Mouse (Mus musculus) left cerebral cortex, adult 6 months (tissue): ENCODE data around the gene Sept8. TPM values are rescaled to one million over a fixed set of nuclear protein-coding genes. Genes with fewer than 3 reads are reported as not detected.

Experiments
- long read RNA-seq, 2 experiments: library from polyadenylated mRNA; unstranded; transcript quantifications; one replicate each; pipeline ENCODE4 v2.0.0; 2019 to 2020
- polyA plus RNA-seq: library from polyadenylated mRNA; unstranded; fragments of <200 nt; fragmentation: Nextera tagmentation; gene quantifications from 2 replicates; pipeline ENCODE4 v1.2.3, GENCODE M21; 2021

Gene Sept8
- polyA plus RNA-seq, result 129 and 140 TPM in 2 replicates
- long read RNA-seq, experiment 1, full-length matches to known transcripts, result 583 of 1,039 reads
- long read RNA-seq, experiment 1, partial matches to known transcripts, result 68 of 1,039 reads
- long read RNA-seq, experiment 1, other reads (novel, unspliced or antisense), result 388 of 1,039 reads
- long read RNA-seq, experiment 2, full-length matches to known transcripts, result 93 of 228 reads
- long read RNA-seq, experiment 2, partial matches to known transcripts, result 91 of 228 reads
- long read RNA-seq, experiment 2, other reads (novel, unspliced or antisense), result 44 of 228 reads

DNA sequence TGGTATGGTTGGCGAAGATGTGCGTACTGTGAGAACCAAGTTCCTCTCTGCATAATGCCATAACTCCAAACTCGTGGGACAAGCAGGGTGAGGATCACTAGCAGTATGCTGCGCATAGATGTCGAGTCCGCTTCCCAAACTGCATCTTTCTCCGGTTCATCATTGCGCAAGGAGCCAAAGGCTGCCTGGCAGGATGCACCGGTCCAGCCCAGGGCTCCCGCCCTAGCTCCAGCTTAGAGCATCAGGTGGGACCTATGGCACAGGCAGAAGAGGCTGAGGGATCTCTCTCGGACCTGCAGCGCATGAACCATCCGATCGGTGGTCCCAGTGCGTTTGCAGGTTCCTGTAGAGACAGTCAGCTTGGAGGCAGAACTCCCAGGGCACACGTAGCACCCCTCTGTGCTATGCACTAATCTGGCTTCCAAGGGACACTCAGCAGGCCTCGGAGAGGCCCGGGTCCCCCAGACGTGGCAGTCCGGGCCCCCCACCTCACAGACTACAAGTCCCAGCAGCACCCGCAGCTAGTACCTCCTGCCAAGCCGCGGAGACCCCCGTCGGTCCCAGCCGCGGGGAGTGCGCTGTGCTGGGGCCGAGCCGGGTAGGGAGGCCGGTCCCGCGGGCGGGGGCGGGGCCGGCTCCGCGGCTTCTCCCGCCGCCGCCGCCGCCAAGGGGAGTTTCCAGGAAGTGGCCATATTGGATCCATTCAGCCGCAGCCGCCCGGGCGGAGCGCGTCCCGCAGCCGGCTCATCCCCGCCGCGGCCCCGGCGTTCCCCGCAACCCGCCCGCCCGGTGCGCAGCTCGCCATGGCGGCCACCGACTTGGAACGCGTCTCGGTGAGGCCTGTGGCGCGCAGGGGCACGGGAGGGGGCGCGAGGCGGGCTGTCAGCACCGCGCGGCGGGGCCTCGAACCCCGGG lies at the start of gene Sept8:
Sept8 (plus strand) TSS at position 51 of the 915 bp plus-strand sequence.

DNA sequence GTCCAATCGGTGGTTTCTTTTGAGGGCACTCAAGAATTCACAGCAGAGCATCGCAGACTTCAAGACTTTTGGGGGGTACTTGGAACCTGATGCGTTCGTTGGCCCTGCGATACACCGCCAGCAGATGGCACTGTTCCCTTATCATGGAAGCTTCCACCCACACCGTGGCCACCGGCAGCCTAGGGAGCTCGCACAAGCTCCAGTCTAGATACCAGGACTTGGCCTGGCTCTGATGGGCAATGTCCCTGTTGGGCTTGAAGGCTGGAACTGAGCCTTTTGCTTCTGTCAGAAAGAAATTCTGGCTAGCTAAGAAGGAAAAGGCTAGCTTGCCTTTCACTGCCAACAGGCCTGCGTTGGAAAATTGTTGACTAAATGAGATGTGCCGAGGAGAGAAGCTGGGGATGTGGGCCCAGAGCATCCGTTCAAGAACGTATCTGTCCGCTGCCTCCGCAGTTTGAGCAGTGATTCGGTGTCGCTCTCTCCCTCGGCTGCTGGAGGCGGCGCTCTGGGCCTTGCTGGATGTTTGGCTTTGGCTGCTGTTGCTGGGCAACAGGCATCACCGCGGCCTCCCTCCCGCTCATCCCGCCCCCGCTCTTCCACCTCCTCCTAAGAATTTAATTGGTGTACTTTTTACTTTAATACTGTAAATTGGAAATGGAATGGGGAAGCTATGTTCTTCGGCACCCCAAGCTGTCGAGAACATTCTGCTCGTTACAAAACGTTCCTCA lies 48.9 kb upstream of the Sept8 start, which contains the start of gene Gm9837:
Gm9837 (minus strand) TSS at position 512 of the 728 bp plus-strand sequence.

DNA sequence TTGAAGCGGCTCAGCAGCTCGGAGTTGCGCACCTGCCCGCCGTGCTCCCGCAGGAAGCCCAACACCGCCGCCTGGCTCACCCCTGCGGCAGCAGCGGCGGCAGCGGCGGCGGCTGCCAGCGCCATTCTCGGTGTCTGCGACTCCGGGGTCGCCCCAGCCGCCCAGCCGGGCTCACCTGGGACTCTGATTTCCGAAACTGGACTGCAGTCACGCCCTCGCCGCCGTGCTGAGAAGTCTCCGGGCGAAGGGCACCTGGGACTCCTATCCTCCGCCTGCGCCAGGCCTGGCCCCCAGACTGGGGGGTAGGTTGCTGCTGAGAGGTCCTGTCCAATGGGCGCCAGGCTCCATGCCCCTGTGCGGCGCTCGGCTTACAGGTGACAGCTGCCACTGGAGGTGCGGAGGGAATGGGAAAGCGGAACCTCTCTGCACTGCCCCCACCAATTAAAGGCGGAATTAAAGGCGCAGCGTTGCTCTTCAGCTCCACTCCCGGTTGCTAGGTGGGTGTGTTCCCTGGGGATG lies 39.2 kb upstream of the Sept8 start, which contains the start of the genes Gm9945 and Sowaha:
Gm9945 (plus strand) TSS at position 384 of the 519 bp plus-strand sequence.
Sowaha (minus strand) TSS at position 492 of the 519 bp plus-strand sequence.

DNA sequence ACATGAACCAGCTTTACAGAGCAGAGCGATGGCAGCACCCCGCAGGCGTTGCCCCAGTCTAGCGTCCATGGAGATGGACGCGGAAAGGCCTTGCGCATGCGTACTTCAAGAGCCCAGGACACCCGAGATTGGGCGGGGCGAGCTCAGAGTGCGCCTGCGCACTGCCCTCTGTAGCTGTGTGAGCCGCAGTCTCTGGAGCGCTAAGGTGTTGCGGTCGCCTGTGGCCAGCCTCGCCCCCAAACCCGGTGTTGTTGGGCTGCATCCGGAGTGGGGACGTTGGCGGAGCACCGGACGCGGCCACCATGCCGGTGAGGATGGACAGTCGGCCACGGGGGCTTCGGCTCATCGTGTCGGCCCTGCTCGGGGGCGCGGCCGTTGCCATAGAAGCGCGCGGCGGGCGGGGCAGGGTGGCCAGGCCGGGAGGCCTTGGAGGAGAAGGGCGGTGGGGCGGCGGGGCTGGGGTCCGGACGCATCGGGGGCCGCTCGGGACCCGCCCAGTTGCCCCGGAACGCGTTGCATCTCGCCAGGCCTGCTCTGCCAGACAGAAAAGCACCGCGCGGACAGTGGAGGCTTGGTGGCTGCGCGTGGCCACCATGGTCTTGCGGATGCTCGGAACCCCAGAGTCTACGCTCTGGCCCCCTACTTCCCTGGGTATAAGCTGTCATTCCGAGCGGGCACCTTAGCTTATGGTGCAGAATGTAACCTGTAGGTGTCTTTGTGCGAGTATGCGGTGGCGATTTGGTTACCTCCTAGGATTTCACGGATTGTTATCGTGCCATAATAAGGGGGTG lies 48.4 kb downstream of the Sept8 start, which contains the start of gene Kif3a:
Kif3a (plus strand) TSS at position 156 of the 791 bp plus-strand sequence.

Other genes with a start within 250 kb of the Sept8 start
- 32.3 and 41.1 TPM in 2 replicates for gene Hspa4, start 218.8 kb upstream of the Sept8 start, polyA plus RNA-seq
- gene Zcchc10, start 194.6 kb upstream of the Sept8 start, polyA plus RNA-seq, result 9.1 and 10.6 TPM in 2 replicates
- gene Aff4, start 168.4 kb upstream of the Sept8 start, polyA plus RNA-seq, result 7.5 and 59.8 TPM in 2 replicates
- not detected in 2 replicates for gene Leap2, start 96.1 kb upstream of the Sept8 start, polyA plus RNA-seq
- 1,761 and 1,964 TPM in 2 replicates for gene Uqcrq, start 88.4 kb upstream of the Sept8 start, polyA plus RNA-seq
- 1.1 and 1.5 TPM in 2 replicates for gene Gdf9, start 88.2 kb upstream of the Sept8 start, polyA plus RNA-seq
- 0.04 TPM in 1 of 2 replicates, not detected in the other for gene Gm10447, start 62.1 kb upstream of the Sept8 start, polyA plus RNA-seq
- 4.1 and 4.4 TPM in 2 replicates for gene Shroom1, start 62.1 kb upstream of the Sept8 start, polyA plus RNA-seq
- gene Gm9837, start 48.8 kb upstream of the Sept8 start, polyA plus RNA-seq, result not detected in 2 replicates
- 1.2 and 1.8 TPM in 2 replicates for gene Gm9945, start 39.1 kb upstream of the Sept8 start, polyA plus RNA-seq
- gene Sowaha, start 39.0 kb upstream of the Sept8 start, polyA plus RNA-seq, result 31.2 and 38.6 TPM in 2 replicates
- 119 and 137 TPM in 2 replicates for gene Kif3a, start 48.1 kb downstream of the Sept8 start, polyA plus RNA-seq
- 0.58 TPM in 1 of 2 replicates, not detected in the other for gene Il4, start 99.4 kb downstream of the Sept8 start, polyA plus RNA-seq
- gene Il13, start 115.4 kb downstream of the Sept8 start, polyA plus RNA-seq, result not detected in 2 replicates
- 4.7 and 6.5 TPM in 2 replicates for gene Rad50, start 188.1 kb downstream of the Sept8 start, polyA plus RNA-seq
- not detected in 2 replicates for gene Il5, start 201.5 kb downstream of the Sept8 start, polyA plus RNA-seq